Mouse (Mus musculus) limb, embryonic 11.5 days (tissue): ENCODE data around the gene Cyp4a31. TPM values are rescaled to one million over a fixed set of nuclear protein-coding genes. Genes with fewer than 3 reads are reported as not detected.
"Not testable (repeated sequence)": the region's sequence is repeated elsewhere in the genome, so short reads cannot be mapped to it uniquely, and the experiment has no call there.

Experiments used
- ATAC-seq: fragments of 200-750 bp; cut with Nextera tagmentation; 2 replicates; pipeline ENCODE4 v1.8.0; 2017; ENCODE audit warnings: low read depth; ENCODE audit not compliant: insufficient number of reproducible peaks, low FRiP score, low TSS enrichment
- DNase-seq: peaks from one replicate; pipeline ENCODE4 v3.0.0-alpha.2; 2015; ENCODE audit warnings: low spot score
- H3K27ac ChIP-seq: fragments of 300-500 bp; sonication (generic); replicated peaks from 2 replicates; pipeline ENCODE4 v1.5.1; 2014; ENCODE audit warnings: low read depth, mild to moderate bottlenecking, low read length
- H3K27me3 ChIP-seq: fragments of 300-500 bp; sonication (generic); 2 replicates; pipeline ENCODE4 v1.6.1; 2014; ENCODE audit warnings: mild to moderate bottlenecking, low read length, mixed read lengths; ENCODE audit not compliant: control insufficient read depth, insufficient read depth
- H3K36me3 ChIP-seq: fragments of 300-500 bp; sonication (generic); 2 replicates; pipeline ENCODE4 v1.6.1; 2014; ENCODE audit warnings: mild to moderate bottlenecking, low read length, moderate library complexity, mixed read lengths; ENCODE audit not compliant: control insufficient read depth, insufficient read depth
- H3K4me1 ChIP-seq: fragments of 300-500 bp; sonication (generic); 2 replicates; pipeline ENCODE4 v1.6.1; 2014; ENCODE audit warnings: low read length, mixed read lengths; ENCODE audit not compliant: control insufficient read depth, insufficient read depth
- H3K4me2 ChIP-seq: fragments of 300-500 bp; sonication (generic); 2 replicates; pipeline ENCODE4 v1.6.1; 2014; ENCODE audit warnings: low read depth, mild to moderate bottlenecking, moderate library complexity; ENCODE audit not compliant: severe bottlenecking
- H3K4me3 ChIP-seq: fragments of 300-500 bp; sonication (generic); 2 replicates; pipeline ENCODE4 v1.5.1; 2014; ENCODE audit warnings: low read depth, low read length
- H3K9ac ChIP-seq: fragments of 300-500 bp; sonication (generic); 2 replicates; pipeline ENCODE4 v1.6.1; 2014; ENCODE audit warnings: mild to moderate bottlenecking, low read length
- H3K9me3 ChIP-seq: fragments of 300-500 bp; sonication (generic); 2 replicates; pipeline ENCODE4 v1.6.1; 2016; ENCODE audit warnings: low read length; ENCODE audit not compliant: control insufficient read depth
- WGBS: fragments of 180-500 bp; shearing (Covaris S2); extraction: QIAGEN DNeasy Blood & Tissue Kit; methylation state at CpG from one replicate; pipeline ENCODE4 v1.1.7; 2014; 5-methylcytosine and 5-hydroxymethylcytosine counted together
- polyA plus RNA-seq: library from polyadenylated mRNA; unstranded; fragments of >200 nt; fragmentation: Nextera tagmentation; extraction: Ambion mirVana; gene quantifications from 2 replicates; pipeline ENCODE4 v1.2.1, GENCODE M21; 2014

Gene Cyp4a31
- not detected in 2 replicates for polyA plus RNA-seq

- Histone ChIP-seq H3K9me3 (no peaks in the 10 kb centered on the region), H3K4me1 (no peaks in the 10 kb centered on the region), H3K27me3 (no peaks in the 10 kb centered on the region), H3K36me3 (no peaks in the 10 kb centered on the region), H3K27ac (no peak within 1 kb of the TSS), H3K4me2 (no peak within 1 kb of the TSS), H3K4me3 (no peak within 1 kb of the TSS), H3K9ac (no peak within 1 kb of the TSS)
- DNase-seq (no peak), ATAC-seq (no peak)
- WGBS = 84% methylated on average over 3 of the region's 3 CpGs
Observed at GRCm38 (mm10) chr4:115563401-115563800, at the start of gene Cyp4a31. TSS of gene Cyp4a31 (plus strand) at chr4:115563649.

GRCm38 (mm10) chr4:115513964-115514363 is 49.5 kb upstream of the Cyp4a31 start:
- not testable (repeated sequence) for H3K4me2 ChIP-seq, H3K27ac ChIP-seq, ATAC-seq, H3K9ac ChIP-seq, H3K4me1 ChIP-seq, H3K36me3 ChIP-seq, H3K27me3 ChIP-seq, DNase-seq, H3K9me3 ChIP-seq, H3K4me3 ChIP-seq

GRCm38 (mm10) chr4:115518000-115518399 is 45.4 kb upstream of the Cyp4a31 start, which contains the start of gene Cyp4a10:
TSS of gene Cyp4a10 (plus strand) at chr4:115518264.
- not testable (repeated sequence) for DNase-seq, H3K27ac ChIP-seq, H3K4me2 ChIP-seq, H3K4me1 ChIP-seq, H3K9ac ChIP-seq, H3K36me3 ChIP-seq, H3K4me3 ChIP-seq, ATAC-seq, H3K9me3 ChIP-seq, H3K27me3 ChIP-seq
- 87% methylated on average over 5 of the region's 5 CpGs for WGBS

- 78% methylated on average over 4 of the region's 4 CpGs for WGBS
- H3K4me2 ChIP-seq = no peak overlapping the region
- no peak for ATAC-seq
Observed at GRCm38 (mm10) chr4:115519444-115519843, 44.0 kb upstream of the Cyp4a31 start.

GRCm38 (mm10) chr4:115521766-115522165 is 41.7 kb upstream of the Cyp4a31 start:
- H3K27ac ChIP-seq = no peak overlapping the region
- H3K27me3 ChIP-seq = no peaks in the 10 kb centered on the region
- H3K4me2 ChIP-seq = no peak overlapping the region
- no peaks in the 10 kb centered on the region for H3K36me3 ChIP-seq
- no peak overlapping the region for H3K9ac ChIP-seq
- 98% methylated on average over 2 of the region's 2 CpGs for WGBS
- no peak overlapping the region for H3K4me3 ChIP-seq
- H3K9me3 ChIP-seq = no peaks in the 10 kb centered on the region
- H3K4me1 ChIP-seq = no peaks in the 10 kb centered on the region
- DNase-seq (no peak), ATAC-seq (no peak)

More at GRCm38 (mm10) chr4:115519444-115519843, 44.0 kb upstream of the Cyp4a31 start:
- H3K4me3 ChIP-seq = no peak overlapping the region
- H3K36me3 ChIP-seq = no peaks in the 10 kb centered on the region
- H3K9me3 ChIP-seq = no peaks in the 10 kb centered on the region
- H3K27ac ChIP-seq = no peak overlapping the region
- H3K27me3 ChIP-seq = no peaks in the 10 kb centered on the region
- no peaks in the 10 kb centered on the region for H3K4me1 ChIP-seq
- DNase-seq = no peak
- H3K9ac ChIP-seq = no peak overlapping the region

GRCm38 (mm10) chr4:115545101-115545500 is 18.3 kb upstream of the Cyp4a31 start:
- H3K27me3 ChIP-seq = no peaks in the 10 kb centered on the region
- no peaks in the 10 kb centered on the region for H3K9me3 ChIP-seq
- H3K27ac ChIP-seq = no peak overlapping the region
- H3K9ac ChIP-seq = no peak overlapping the region
- H3K4me1 ChIP-seq = no peaks in the 10 kb centered on the region
- H3K4me3 ChIP-seq = no peak overlapping the region
- H3K4me2 ChIP-seq = no peak overlapping the region
- no peaks in the 10 kb centered on the region for H3K36me3 ChIP-seq
- no peak for ATAC-seq
- no peak for DNase-seq
- WGBS = 56% methylated on average over 1 of the region's 1 CpGs

GRCm38 (mm10) chr4:115546141-115546828 is 17.2 kb upstream of the Cyp4a31 start:
- no peak overlapping the region for H3K9ac ChIP-seq
- ATAC-seq = no peak
- H3K4me3 ChIP-seq = no peak overlapping the region
- no peak overlapping the region for H3K27ac ChIP-seq
- H3K9me3 ChIP-seq = no peaks in the 10 kb centered on the region
- no peak for DNase-seq
- H3K4me1 ChIP-seq = no peaks in the 10 kb centered on the region
- no peak overlapping the region for H3K4me2 ChIP-seq
- no peaks in the 10 kb centered on the region for H3K27me3 ChIP-seq
- 70% methylated on average over 2 of the region's 2 CpGs for WGBS
- no peaks in the 10 kb centered on the region for H3K36me3 ChIP-seq

- Histone ChIP-seq H3K36me3 (no peaks in the 10 kb centered on the region), H3K4me2 (no peak overlapping the region), H3K4me3 (no peak overlapping the region), H3K27me3 (no peaks in the 10 kb centered on the region), H3K4me1 (no peaks in the 10 kb centered on the region), H3K9ac (no peak overlapping the region), H3K27ac (no peak overlapping the region), H3K9me3 (no peaks in the 10 kb centered on the region)
- ATAC-seq = no peak
- no peak for DNase-seq
- 88% methylated on average over 3 of the region's 3 CpGs for WGBS
Observed at GRCm38 (mm10) chr4:115552726-115553125, 10.7 kb upstream of the Cyp4a31 start.

- ATAC-seq (no peak), DNase-seq (no peak)
- H3K4me2 ChIP-seq = no peak overlapping the region
- no peaks in the 10 kb centered on the region for H3K36me3 ChIP-seq
- no peak overlapping the region for H3K4me3 ChIP-seq
- H3K9me3 ChIP-seq = no peaks in the 10 kb centered on the region
- WGBS = 78% methylated on average over 2 of the region's 2 CpGs
- no peaks in the 10 kb centered on the region for H3K27me3 ChIP-seq
- H3K9ac ChIP-seq = no peak overlapping the region
- H3K27ac ChIP-seq = no peak overlapping the region
- no peaks in the 10 kb centered on the region for H3K4me1 ChIP-seq
Observed at GRCm38 (mm10) chr4:115555513-115555912, 7.9 kb upstream of the Cyp4a31 start.
